Mouse (Mus musculus): ENCODE data around the gene Cenpi. TPM values are rescaled to one million over a fixed set of nuclear protein-coding genes. Genes with fewer than 3 reads are reported as not detected.
"Not testable (repeated sequence)": the region's sequence is repeated elsewhere in the genome, so short reads cannot be mapped to it uniquely, and the experiment has no call there.

Gene Cenpi
- polyA plus RNA-seq, 1 experiment from 2014 or later = 4.3 TPM

- ATAC-seq (ENCODE audit: low FRiP score) (peak; percentile 29; the same call in 1 of the 2 replicates), DNase-seq (ENCODE audit: low spot score) (no peak)
- peak overlapping the region; percentile 51 for H3K4me3 ChIP-seq (replicated peaks; ENCODE audit: low read length)
- H3K9ac ChIP-seq = peak overlapping the region; percentile 71
- 26% methylated on average over 9 of the region's 9 CpGs for WGBS
- no peaks in the 10 kb centered on the region for H3K9me3 ChIP-seq (ENCODE audit: control insufficient read depth, low read length)
- 0 out of 2 replicates have a peak, but pooled peaks cover 5% of the 10 kb centered on the region for H3K4me1 ChIP-seq (replicated peaks; ENCODE audit: control insufficient read depth, insufficient read depth, low read length)
- peak overlapping the region; percentile 54 for H3K4me2 ChIP-seq (replicated peaks)
- peak overlapping the region; percentile 87 for H3K27ac ChIP-seq
- no peaks in the 10 kb centered on the region for H3K36me3 ChIP-seq (replicated peaks; ENCODE audit: control insufficient read depth, insufficient read depth)
- H3K27me3 ChIP-seq (ENCODE audit: control insufficient read depth, insufficient read depth, low read length) = peaks cover 14% of the 10 kb centered on the region
Measured at GRCm38 (mm10) chrX:134296301-134296700, 11.6 kb upstream of the Cenpi start.

- Histone ChIP-seq H3K9me3 (ENCODE audit: control insufficient read depth, low read length) (no peaks in the 10 kb centered on the region), H3K27ac (peak overlapping the region; percentile 9; the same call in 1 of the 2 replicates), H3K9ac (peak overlapping the region; percentile 71), H3K36me3 (replicated peaks; ENCODE audit: control insufficient read depth, insufficient read depth) (no peaks in the 10 kb centered on the region), H3K4me1 (replicated peaks; ENCODE audit: control insufficient read depth, insufficient read depth, low read length) (0 out of 2 replicates have a peak, but pooled peaks cover 5% of the 10 kb centered on the region), H3K4me2 (replicated peaks) (peak overlapping the region; percentile 54), H3K4me3 (replicated peaks; ENCODE audit: low read length) (peak overlapping the region; percentile 51), H3K27me3 (ENCODE audit: control insufficient read depth, insufficient read depth, low read length) (peaks cover 9% of the 10 kb centered on the region)
- no peak for DNase-seq (ENCODE audit: low spot score)
- ATAC-seq (ENCODE audit: low FRiP score) = peak; percentile 49; the same call in 1 of the 2 replicates
- 23% methylated on average over 7 of the region's 7 CpGs for WGBS
Measured at GRCm38 (mm10) chrX:134296737-134297136, 11.1 kb upstream of the Cenpi start.

- ATAC-seq (ENCODE audit: low FRiP score) = no peak
- H3K4me3 ChIP-seq (replicated peaks; ENCODE audit: low read length) = peak overlapping the region; percentile 51
Measured at GRCm38 (mm10) chrX:134297195-134297594, 10.7 kb upstream of the Cenpi start.

GRCm38 (mm10) chrX:134300219-134300618 lies 7.7 kb upstream of the Cenpi start:
- no peak overlapping the region for H3K9ac ChIP-seq
- no peaks in the 10 kb centered on the region for H3K27me3 ChIP-seq (ENCODE audit: control insufficient read depth, insufficient read depth, low read length)
- no peak for ATAC-seq (ENCODE audit: low FRiP score)
- H3K27ac ChIP-seq = no peak overlapping the region
- no peak overlapping the region for H3K4me3 ChIP-seq (replicated peaks; ENCODE audit: low read length)
- no peaks in the 10 kb centered on the region for H3K9me3 ChIP-seq (ENCODE audit: control insufficient read depth, low read length)
- H3K4me1 ChIP-seq (replicated peaks; ENCODE audit: control insufficient read depth, insufficient read depth, low read length) = 0 out of 2 replicates have a peak, but pooled peaks cover 5% of the 10 kb centered on the region
- DNase-seq (ENCODE audit: low spot score) = no peak
- 0 out of 2 replicates have a peak overlapping the region, but pooled peaks have one; percentile 6 for H3K4me2 ChIP-seq (replicated peaks)
- H3K36me3 ChIP-seq (replicated peaks; ENCODE audit: control insufficient read depth, insufficient read depth) = 0 out of 2 replicates have a peak, but pooled peaks cover 7% of the 10 kb centered on the region
- 57% methylated on average over 5 of the region's 5 CpGs for WGBS

More at GRCm38 (mm10) chrX:134297195-134297594, 10.7 kb upstream of the Cenpi start:
- Histone ChIP-seq H3K9ac (peak overlapping the region; percentile 71), H3K4me2 (replicated peaks) (peak overlapping the region; percentile 54), H3K27me3 (ENCODE audit: control insufficient read depth, insufficient read depth, low read length) (peaks cover 6% of the 10 kb centered on the region; the same call in 1 of the 2 replicates), H3K36me3 (replicated peaks; ENCODE audit: control insufficient read depth, insufficient read depth) (no peaks in the 10 kb centered on the region), H3K9me3 (ENCODE audit: control insufficient read depth, low read length) (no peaks in the 10 kb centered on the region), H3K4me1 (replicated peaks; ENCODE audit: control insufficient read depth, insufficient read depth, low read length) (0 out of 2 replicates have a peak, but pooled peaks cover 5% of the 10 kb centered on the region), H3K27ac (no peak overlapping the region; the same call in 1 of the 2 replicates)
- 32% methylated on average over 4 of the region's 4 CpGs for WGBS
- DNase-seq (ENCODE audit: low spot score) = no peak

- H3K9me3 ChIP-seq (ENCODE audit: control insufficient read depth, low read length) = no peaks in the 10 kb centered on the region
- no peaks in the 10 kb centered on the region for H3K27me3 ChIP-seq (ENCODE audit: control insufficient read depth, insufficient read depth, low read length)
- no peak overlapping the region for H3K9ac ChIP-seq
- no peak overlapping the region for H3K4me2 ChIP-seq (replicated peaks)
- DNase-seq (ENCODE audit: low spot score) = no peak
- no peak for ATAC-seq (ENCODE audit: low FRiP score)
- 0 out of 2 replicates have a peak, but pooled peaks cover 8% of the 10 kb centered on the region for H3K36me3 ChIP-seq (replicated peaks; ENCODE audit: control insufficient read depth, insufficient read depth)
- no peak overlapping the region for H3K4me3 ChIP-seq (replicated peaks; ENCODE audit: low read length)
- H3K4me1 ChIP-seq (replicated peaks; ENCODE audit: control insufficient read depth, insufficient read depth, low read length) = 0 out of 2 replicates have a peak, but pooled peaks cover 5% of the 10 kb centered on the region
- no peak overlapping the region for H3K27ac ChIP-seq
- 100% methylated on average over 1 of the region's 1 CpGs for WGBS
Measured at GRCm38 (mm10) chrX:134303287-134303686, 4.6 kb upstream of the Cenpi start.

GRCm38 (mm10) chrX:134308275-134308634 lies 371 bp downstream of the Cenpi start:
- WGBS = 22% methylated on average over 9 of the region's 9 CpGs
- H3K9me3 ChIP-seq (ENCODE audit: control insufficient read depth, low read length) = no peaks in the 10 kb centered on the region
- 0 out of 2 replicates have a peak, but pooled peaks cover 8% of the 10 kb centered on the region for H3K36me3 ChIP-seq (replicated peaks; ENCODE audit: control insufficient read depth, insufficient read depth)
- peak overlapping the region; percentile 35 for H3K4me3 ChIP-seq (replicated peaks; ENCODE audit: low read length)
- peak; percentile 24 for DNase-seq (ENCODE audit: low spot score)
- peak overlapping the region; percentile 53 for H3K4me2 ChIP-seq (replicated peaks)
- no peaks in the 10 kb centered on the region for H3K4me1 ChIP-seq (replicated peaks; ENCODE audit: control insufficient read depth, insufficient read depth, low read length)
- no peak overlapping the region for H3K9ac ChIP-seq
- no peak overlapping the region for H3K27ac ChIP-seq
- ATAC-seq (ENCODE audit: low FRiP score) = peak; percentile 62
- no peaks in the 10 kb centered on the region for H3K27me3 ChIP-seq (ENCODE audit: control insufficient read depth, insufficient read depth, low read length)

- H3K36me3 ChIP-seq (replicated peaks; ENCODE audit: control insufficient read depth, insufficient read depth); H3K4me1 ChIP-seq (replicated peaks; ENCODE audit: control insufficient read depth, insufficient read depth, low read length); DNase-seq (ENCODE audit: low spot score); ATAC-seq (ENCODE audit: low FRiP score); H3K27me3 ChIP-seq (ENCODE audit: control insufficient read depth, insufficient read depth, low read length); H3K4me2 ChIP-seq (replicated peaks); H3K4me3 ChIP-seq (replicated peaks; ENCODE audit: low read length); H3K9me3 ChIP-seq (ENCODE audit: control insufficient read depth, low read length); H3K27ac ChIP-seq; H3K9ac ChIP-seq: not testable (repeated sequence)
- WGBS = 81% methylated on average over 6 of the region's 7 CpGs
Measured at GRCm38 (mm10) chrX:134311193-134311592, 3.3 kb downstream of the Cenpi start.

- no peaks in the 10 kb centered on the region for H3K4me1 ChIP-seq (replicated peaks; ENCODE audit: control insufficient read depth, insufficient read depth, low read length)
- no peak for ATAC-seq (ENCODE audit: low FRiP score)
- DNase-seq (ENCODE audit: low spot score) = no peak
- H3K36me3 ChIP-seq (replicated peaks; ENCODE audit: control insufficient read depth, insufficient read depth) = no peaks in the 10 kb centered on the region
- no peak overlapping the region for H3K4me2 ChIP-seq (replicated peaks)
- no peak overlapping the region for H3K27ac ChIP-seq
- H3K27me3 ChIP-seq (ENCODE audit: control insufficient read depth, insufficient read depth, low read length) = no peaks in the 10 kb centered on the region
- no peaks in the 10 kb centered on the region for H3K9me3 ChIP-seq (ENCODE audit: control insufficient read depth, low read length)
- no peak overlapping the region for H3K4me3 ChIP-seq (replicated peaks; ENCODE audit: low read length)
- H3K9ac ChIP-seq = no peak overlapping the region
- 91% methylated on average over 2 of the region's 2 CpGs for WGBS
Measured at GRCm38 (mm10) chrX:134319153-134319932, 11.5 kb downstream of the Cenpi start.

- no peaks in the 10 kb centered on the region for H3K4me1 ChIP-seq (replicated peaks; ENCODE audit: control insufficient read depth, insufficient read depth, low read length)
- DNase-seq (ENCODE audit: low spot score) = no peak
- 98% methylated on average over 2 of the region's 2 CpGs for WGBS
Measured at GRCm38 (mm10) chrX:134333280-134333679, 25.4 kb downstream of the Cenpi start.

More at GRCm38 (mm10) chrX:134333280-134333679, 25.4 kb downstream of the Cenpi start:
- Histone ChIP-seq H3K4me3 (replicated peaks; ENCODE audit: low read length) (no peak overlapping the region), H3K9me3 (ENCODE audit: control insufficient read depth, low read length) (0 out of 2 replicates have a peak, but pooled peaks cover 6% of the 10 kb centered on the region), H3K9ac (no peak overlapping the region), H3K27me3 (ENCODE audit: control insufficient read depth, insufficient read depth, low read length) (no peaks in the 10 kb centered on the region), H3K4me2 (replicated peaks) (no peak overlapping the region), H3K36me3 (replicated peaks; ENCODE audit: control insufficient read depth, insufficient read depth) (no peaks in the 10 kb centered on the region), H3K27ac (no peak overlapping the region)
- no peak for ATAC-seq (ENCODE audit: low FRiP score)

All from hindbrain, embryonic 14.5 days (tissue).